Mouse (Mus musculus): ENCODE results near the gene Clec10a. TPM values are rescaled to one million over a fixed set of nuclear protein-coding genes. Genes with fewer than 3 reads are reported as not detected.
A peak's percentile ranks its signal among the peaks of the same experiment; 100 is the strongest.

Gene Clec10a
- polyA plus RNA-seq, 2 experiments, result 1.6 to 1.8 TPM

- H3K4me3 ChIP-seq (replicated peaks; ENCODE audit: low read length), result no peak overlapping the region
- H3K4me1 ChIP-seq (ENCODE audit: control insufficient read depth, insufficient read depth, low read length), result peaks cover 3% of the 10 kb centered on the region; the same call in 1 of the 2 replicates
- H3K27me3 ChIP-seq (ENCODE audit: control insufficient read depth, insufficient read depth, low read length), result peaks cover 8% of the 10 kb centered on the region
- no peaks in the 10 kb centered on the region for H3K9me3 ChIP-seq (ENCODE audit: control insufficient read depth, low read length)
- WGBS, result 67% methylated on average over 5 of the region's 5 CpGs
- H3K27ac ChIP-seq (replicated peaks; ENCODE audit: low read depth, low read length), result no peak overlapping the region
- ATAC-seq (ENCODE audit: low FRiP score, low read depth) (no peak), DNase-seq (ENCODE audit: low spot score) (no peak)
- no peaks in the 10 kb centered on the region for H3K36me3 ChIP-seq (ENCODE audit: control insufficient read depth, insufficient read depth, low read length)
- H3K4me2 ChIP-seq (replicated peaks; ENCODE audit: low read depth, low read length, severe bottlenecking), result no peak overlapping the region
- TF ChIP-seq POLR2A (IDR thresholded peaks at IDR 0.05; ENCODE audit: borderline replicate concordance, extremely low read depth, insufficient read depth, insufficient read length), result no peak
- no peak overlapping the region for H3K9ac ChIP-seq (ENCODE audit: low read depth, low read length, severe bottlenecking)
These were observed 52.9 kb downstream of the Clec10a start for GRCm38 (mm10) chr11:70208778-70209388.

GRCm38 (mm10) chr11:70210681-70211080 is 54.7 kb downstream of the Clec10a start:
- Histone ChIP-seq H3K27ac (replicated peaks; ENCODE audit: low read depth, low read length) (no peak overlapping the region), H3K36me3 (ENCODE audit: control insufficient read depth, insufficient read depth, low read length) (no peaks in the 10 kb centered on the region), H3K4me3 (replicated peaks; ENCODE audit: low read length) (no peak overlapping the region), H3K9me3 (ENCODE audit: control insufficient read depth, low read length) (no peaks in the 10 kb centered on the region), H3K9ac (ENCODE audit: low read depth, low read length, severe bottlenecking) (no peak overlapping the region), H3K4me1 (ENCODE audit: control insufficient read depth, insufficient read depth, low read length) (peaks cover 12% of the 10 kb centered on the region), H3K4me2 (replicated peaks; ENCODE audit: low read depth, low read length, severe bottlenecking) (no peak overlapping the region), H3K27me3 (ENCODE audit: control insufficient read depth, insufficient read depth, low read length) (peaks cover 26% of the 10 kb centered on the region)
- no peak for TF ChIP-seq POLR2A (IDR thresholded peaks at IDR 0.05; ENCODE audit: borderline replicate concordance, extremely low read depth, insufficient read depth, insufficient read length)
- DNase-seq (ENCODE audit: low spot score) (no peak), ATAC-seq (ENCODE audit: low FRiP score, low read depth) (no peak)
- 83% methylated on average over 2 of the region's 2 CpGs for WGBS

GRCm38 (mm10) chr11:70211972-70212371 is 56.0 kb downstream of the Clec10a start:
- peaks cover 37% of the 10 kb centered on the region for H3K27me3 ChIP-seq (ENCODE audit: control insufficient read depth, insufficient read depth, low read length)
- H3K4me3 ChIP-seq (replicated peaks; ENCODE audit: low read length), result no peak overlapping the region
- H3K36me3 ChIP-seq (ENCODE audit: control insufficient read depth, insufficient read depth, low read length), result peaks cover under 1% of the 10 kb centered on the region; the same call in 1 of the 2 replicates
- H3K9ac ChIP-seq (ENCODE audit: low read depth, low read length, severe bottlenecking), result no peak overlapping the region
- H3K4me1 ChIP-seq (ENCODE audit: control insufficient read depth, insufficient read depth, low read length), result peaks cover 12% of the 10 kb centered on the region
- 83% methylated on average over 6 of the region's 6 CpGs for WGBS
- no peak for TF ChIP-seq POLR2A (IDR thresholded peaks at IDR 0.05; ENCODE audit: borderline replicate concordance, extremely low read depth, insufficient read depth, insufficient read length)
- H3K9me3 ChIP-seq (ENCODE audit: control insufficient read depth, low read length), result no peaks in the 10 kb centered on the region
- no peak for ATAC-seq (ENCODE audit: low FRiP score, low read depth)
- H3K4me2 ChIP-seq (replicated peaks; ENCODE audit: low read depth, low read length, severe bottlenecking), result no peak overlapping the region
- no peak overlapping the region for H3K27ac ChIP-seq (replicated peaks; ENCODE audit: low read depth, low read length)
- DNase-seq (ENCODE audit: low spot score), result no peak

GRCm38 (mm10) chr11:70212423-70212822 is 56.4 kb downstream of the Clec10a start, which contains the start of gene Slc16a11:
Gene Slc16a11 (plus strand): TSS chr11:70212752.
- no peak within 1 kb of the TSS for H3K4me3 ChIP-seq (replicated peaks; ENCODE audit: low read length)
- no peak within 1 kb of the TSS for H3K27ac ChIP-seq (replicated peaks; ENCODE audit: low read depth, low read length)
- 50% methylated on average over 6 of the region's 6 CpGs for WGBS
- peaks cover 12% of the 10 kb centered on the region for H3K4me1 ChIP-seq (ENCODE audit: control insufficient read depth, insufficient read depth, low read length)
- H3K9ac ChIP-seq (ENCODE audit: low read depth, low read length, severe bottlenecking), result no peak within 1 kb of the TSS
- H3K36me3 ChIP-seq (ENCODE audit: control insufficient read depth, insufficient read depth, low read length), result peaks cover 5% of the 10 kb centered on the region
- TF ChIP-seq POLR2A (IDR thresholded peaks at IDR 0.05; ENCODE audit: borderline replicate concordance, extremely low read depth, insufficient read depth, insufficient read length), result no peak
- peak within 1 kb of the TSS; percentile 56; the same call in 1 of the 2 replicates for H3K4me2 ChIP-seq (replicated peaks; ENCODE audit: low read depth, low read length, severe bottlenecking)
- H3K9me3 ChIP-seq (ENCODE audit: control insufficient read depth, low read length), result no peaks in the 10 kb centered on the region
- DNase-seq (ENCODE audit: low spot score) (no peak), ATAC-seq (ENCODE audit: low FRiP score, low read depth) (no peak)
- peaks cover 39% of the 10 kb centered on the region for H3K27me3 ChIP-seq (ENCODE audit: control insufficient read depth, insufficient read depth, low read length)

- Histone ChIP-seq H3K9me3 (ENCODE audit: control insufficient read depth, low read length) (no peaks in the 10 kb centered on the region), H3K9ac (ENCODE audit: low read depth, low read length, severe bottlenecking) (no peak overlapping the region), H3K27ac (replicated peaks; ENCODE audit: low read depth, low read length) (no peak overlapping the region), H3K36me3 (ENCODE audit: control insufficient read depth, insufficient read depth, low read length) (peaks cover 6% of the 10 kb centered on the region), H3K27me3 (ENCODE audit: control insufficient read depth, insufficient read depth, low read length) (peaks cover 39% of the 10 kb centered on the region), H3K4me3 (replicated peaks; ENCODE audit: low read length) (no peak overlapping the region), H3K4me2 (replicated peaks; ENCODE audit: low read depth, low read length, severe bottlenecking) (no peak overlapping the region), H3K4me1 (ENCODE audit: control insufficient read depth, insufficient read depth, low read length) (peaks cover 12% of the 10 kb centered on the region)
- peak; percentile 75 for DNase-seq (ENCODE audit: low spot score)
- no peak for TF ChIP-seq POLR2A (IDR thresholded peaks at IDR 0.05; ENCODE audit: borderline replicate concordance, extremely low read depth, insufficient read depth, insufficient read length)
- ATAC-seq (ENCODE audit: low FRiP score, low read depth), result peak; percentile 35; the same call in 1 of the 2 replicates
- WGBS, result 10% methylated on average over 9 of the region's 9 CpGs
These were observed 56.9 kb downstream of the Clec10a start for GRCm38 (mm10) chr11:70212896-70213295.

Measured in limb, embryonic 14.5 days (tissue).